Mouse (Mus musculus) CH12.LX (cell line): ENCODE results near the gene Tnfrsf1a. TPM values are rescaled to one million over a fixed set of nuclear protein-coding genes. Genes with fewer than 3 reads are reported as not detected.

Source experiments
- DNase-seq: peaks from one replicate; pipeline ENCODE4 v3.0.0-alpha.2; 2013; ENCODE audit errors: extremely low read depth
- H3K27ac ChIP-seq: 2 replicates; pipeline ENCODE4 v1.5.1; 2012; ENCODE audit warnings: low read depth, mild to moderate bottlenecking, control low read depth, moderate library complexity; ENCODE audit not compliant: insufficient read depth
- H3K27me3 ChIP-seq: replicated peaks from 2 replicates; pipeline ENCODE3; 2012; ENCODE audit warnings: inconsistent platforms
- H3K36me3 ChIP-seq, 2 experiments: replicated peaks in 1 of 2; 2 replicates each; pipeline versions ENCODE3 to v1.6.1; 2012; ENCODE audit warnings: inconsistent platforms in 1 of 2, low read length in 1 of 2, mild to moderate bottlenecking in 1 of 2, mixed read lengths in 1 of 2, moderate library complexity in 1 of 2; ENCODE audit not compliant: control insufficient read depth in 1 of 2, insufficient read depth in 1 of 2
- H3K4me1 ChIP-seq, 2 experiments: 2 replicates each; pipeline ENCODE4 v1.6.1; 2012; ENCODE audit warnings: inconsistent platforms in 1 of 2, moderate library complexity in 1 of 2; ENCODE audit not compliant: insufficient read depth in 2 of 2, control insufficient read depth in 1 of 2
- H3K4me2 ChIP-seq: 2 replicates; pipeline ENCODE4 v1.6.1; 2012; ENCODE audit warnings: low read depth, mild to moderate bottlenecking, control low read depth; ENCODE audit not compliant: poor library complexity, insufficient read depth, severe bottlenecking
- H3K4me3 ChIP-seq, 3 experiments: fragments of 150-350 bp in 1 of 3; sonication (generic) in 1 of 3; replicated peaks in 1 of 3; 2 replicates each; pipeline versions ENCODE3 to v1.5.1; 2011 to 2012; ENCODE audit warnings: low read depth in 2 of 3, low read length in 2 of 3, mild to moderate bottlenecking in 2 of 3, moderate library complexity in 2 of 3, control low read depth in 1 of 3, improper control_type of control experiment in 1 of 3, inconsistent platforms in 1 of 3, mixed read lengths in 1 of 3; ENCODE audit not compliant: poor library complexity in 1 of 3
- H3K79me2 ChIP-seq: replicated peaks from 2 replicates; pipeline ENCODE4 v1.6.1; 2012; ENCODE audit warnings: mild to moderate bottlenecking, moderate library complexity; ENCODE audit not compliant: control insufficient read depth, poor library complexity, insufficient read depth, severe bottlenecking; ENCODE audit errors: extremely low read depth
- H3K9ac ChIP-seq: 2 replicates; pipeline ENCODE4 v1.6.1; 2012; ENCODE audit warnings: low read depth, mild to moderate bottlenecking, control low read depth, moderate library complexity; ENCODE audit not compliant: insufficient read depth
- H3K9me3 ChIP-seq: replicated peaks from 2 replicates; pipeline ENCODE3; 2012; ENCODE audit warnings: low read length, inconsistent platforms, mixed read lengths
- CHD1 ChIP-seq: IDR thresholded peaks from 2 replicates; pipeline ENCODE4 v1.6.1; 2012; ENCODE audit warnings: low read depth, low read length, improper control_type of control experiment, inconsistent platforms
- CHD2 ChIP-seq: IDR thresholded peaks from 2 replicates; pipeline ENCODE4 v1.6.1; 2011; ENCODE audit warnings: low read length, improper control_type of control experiment
- E2F4 ChIP-seq: IDR thresholded peaks from 2 replicates; pipeline ENCODE4 v1.6.1; 2011; ENCODE audit warnings: low read depth, low read length, improper control_type of control experiment; ENCODE audit not compliant: insufficient replicate concordance
- ELF1 ChIP-seq: IDR thresholded peaks from 2 replicates; pipeline ENCODE4 v1.6.1; 2014; ENCODE audit warnings: low read depth, mild to moderate bottlenecking, inconsistent platforms, low read length, improper control_type of control experiment
- EP300 ChIP-seq: IDR thresholded peaks from 2 replicates; pipeline ENCODE4 v1.6.1; 2011; ENCODE audit warnings: low read length, improper control_type of control experiment
- GABPA ChIP-seq: IDR thresholded peaks from 2 replicates; pipeline ENCODE4 v1.6.1; 2012; ENCODE audit warnings: low read depth, low read length, improper control_type of control experiment, inconsistent platforms; ENCODE audit not compliant: insufficient replicate concordance
- HCFC1 ChIP-seq: IDR thresholded peaks from 2 replicates; pipeline ENCODE4 v1.6.1; 2012; ENCODE audit warnings: low read depth, mild to moderate bottlenecking, inconsistent platforms, low read length, improper control_type of control experiment
- IRF4 ChIP-seq: IDR thresholded peaks from 2 replicates; pipeline ENCODE4 v1.6.1; 2014; ENCODE audit warnings: low read depth, mild to moderate bottlenecking, inconsistent platforms, low read length, improper control_type of control experiment
- JUND ChIP-seq: conservative IDR thresholded peaks from 2 replicates; pipeline ENCODE4 v1.6.1; 2011; ENCODE audit warnings: low read depth, low read length, improper control_type of control experiment
- KAT2A ChIP-seq: IDR thresholded peaks from 2 replicates; pipeline ENCODE4 v1.6.1; 2012; ENCODE audit warnings: low read length, improper control_type of control experiment, inconsistent platforms; ENCODE audit not compliant: insufficient replicate concordance
- MAX ChIP-seq: IDR thresholded peaks from 2 replicates; pipeline ENCODE4 v1.6.1; 2011; ENCODE audit warnings: low read length, improper control_type of control experiment
- MAZ ChIP-seq: IDR thresholded peaks from 2 replicates; pipeline ENCODE4 v1.6.1; 2012; ENCODE audit warnings: low read depth, mild to moderate bottlenecking, inconsistent platforms, low read length, improper control_type of control experiment, moderate library complexity
- MEF2A ChIP-seq: IDR thresholded peaks from 2 replicates; pipeline ENCODE4 v1.6.1; 2014; ENCODE audit warnings: low read depth, mild to moderate bottlenecking, inconsistent platforms, low read length, improper control_type of control experiment, borderline replicate concordance
- MXI1 ChIP-seq: IDR thresholded peaks from 2 replicates; pipeline ENCODE4 v1.6.1; 2011; ENCODE audit warnings: mild to moderate bottlenecking, low read depth, low read length, improper control_type of control experiment
- MYC ChIP-seq: IDR thresholded peaks from 2 replicates; pipeline ENCODE4 v1.6.1; 2011; ENCODE audit warnings: low read depth, mild to moderate bottlenecking, improper control_type of control experiment, low read length
- NELFE ChIP-seq: IDR thresholded peaks from 2 replicates; pipeline ENCODE4 v1.6.1; 2011; ENCODE audit warnings: low read depth, low read length, improper control_type of control experiment
- NRF1 ChIP-seq: IDR thresholded peaks from 2 replicates; pipeline ENCODE4 v1.6.1; 2014; ENCODE audit warnings: low read depth, mild to moderate bottlenecking, inconsistent platforms, low read length, improper control_type of control experiment, moderate library complexity
- PAX5 ChIP-seq: IDR thresholded peaks from 2 replicates; pipeline ENCODE4 v1.6.1; 2012; ENCODE audit warnings: low read length, inconsistent platforms, mixed read lengths
- POLR2AphosphoS2 ChIP-seq: IDR thresholded peaks from 2 replicates; pipeline ENCODE4 v1.6.1; 2011; ENCODE audit warnings: low read depth, low read length, improper control_type of control experiment
- RCOR1 ChIP-seq: conservative IDR thresholded peaks from 2 replicates; pipeline ENCODE4 v1.6.1; 2012; ENCODE audit warnings: low read depth, mild to moderate bottlenecking, inconsistent platforms, low read length, improper control_type of control experiment
- SIN3A ChIP-seq: IDR thresholded peaks from 2 replicates; pipeline ENCODE4 v1.6.1; 2012; ENCODE audit warnings: low read length, improper control_type of control experiment, inconsistent platforms
- SMC3 ChIP-seq: IDR thresholded peaks from 2 replicates; pipeline ENCODE4 v1.6.1; 2011; ENCODE audit warnings: low read depth, low read length, improper control_type of control experiment
- TCF12 ChIP-seq: IDR thresholded peaks from 2 replicates; pipeline ENCODE4 v1.6.1; 2014; ENCODE audit warnings: low read depth, mild to moderate bottlenecking, inconsistent platforms, low read length, improper control_type of control experiment
- UBTF ChIP-seq: IDR thresholded peaks from 2 replicates; pipeline ENCODE4 v1.6.1; 2012; ENCODE audit warnings: low read depth, mild to moderate bottlenecking, inconsistent platforms, low read length, improper control_type of control experiment, moderate library complexity
- USF1 ChIP-seq: IDR thresholded peaks from 2 replicates; pipeline ENCODE4 v1.6.1; 2014; ENCODE audit warnings: low read depth, mild to moderate bottlenecking, inconsistent platforms, low read length, improper control_type of control experiment
- USF2 ChIP-seq: conservative IDR thresholded peaks from 2 replicates; pipeline ENCODE4 v1.6.1; 2011; ENCODE audit warnings: low read depth, low read length, improper control_type of control experiment
- dilution Hi-C: fragments of 300-500 bp; cut with MboI; formaldehyde crosslinking; loops from 2 replicates; pipeline ENCODE4 v1.14.3; 2020; ENCODE audit warnings: low sequenced_read_pairs; ENCODE audit not compliant: extremely low pct_unique_long_range_greater_than_20kb, extremely low pct_ligation_motif_present
- in situ Hi-C: fragments of 300-500 bp; cut with MboI; formaldehyde crosslinking; loops from 3 replicates; pipeline ENCODE4 v1.14.3; 2019; ENCODE audit warnings: low sequenced_read_pairs, low pct_ligation_motif_present, low pct_unique_long_range_greater_than_20kb, mixed read lengths
- polyA plus RNA-seq: library from polyadenylated mRNA; unstranded; fragments of >175 nt; gene quantifications from 2 replicates; pipeline ENCODE4 v1.2.1, GENCODE M21; 2012; ENCODE audit warnings: low read depth; ENCODE audit not compliant: insufficient read length
- total RNA-seq, 2 experiments: library from RNA; depleted of rRNA; stranded (reverse); fragments of 300-350 nt in 1 of 2; fragments of >200 nt in 1 of 2; gene quantifications; 2 replicates each; pipeline ENCODE4 v1.2.3; 2012 to 2014

The Tnfrsf1a gene
- total and polyA plus RNA-seq, 3 experiments, result 0.13 TPM; not detected in 2

DNA sequence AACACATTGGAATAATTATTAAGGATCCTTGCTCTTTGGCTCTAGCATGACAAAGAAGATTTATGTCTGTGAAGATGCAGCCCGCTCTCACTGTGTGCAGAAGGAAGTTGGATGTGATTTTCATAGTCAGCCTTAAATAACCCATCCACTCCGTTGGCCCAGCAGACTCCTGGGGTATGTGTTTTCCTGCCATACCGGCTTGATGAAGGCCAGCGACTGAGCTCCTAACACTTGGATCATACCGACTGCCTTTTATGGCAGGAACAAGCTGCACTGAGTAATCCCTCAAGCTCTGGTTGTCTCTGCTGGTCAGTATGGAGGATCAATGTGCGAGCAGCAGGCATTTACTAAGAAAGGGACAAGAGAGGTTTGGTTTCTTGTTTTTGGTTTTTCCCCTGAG lies 43.7 kb upstream of the Tnfrsf1a start:
- Histone ChIP-seq H3K79me2 (no peaks in the 10 kb centered on the region), H3K4me2 (no peak overlapping the region), H3K4me1 (no peaks in the 10 kb centered on the region), H3K4me3 (no peak overlapping the region), H3K9ac (no peak overlapping the region), H3K36me3 (no peaks in the 10 kb centered on the region), H3K27ac (no peak overlapping the region), H3K9me3 (peaks cover 5% of the 10 kb centered on the region), H3K27me3 (peaks cover 76% of the 10 kb centered on the region)
- no peak for TF ChIP-seq USF1
- DNase-seq, result no peak
- in situ Hi-C loops (no loop called here), dilution Hi-C loops (no loop called here)

DNA sequence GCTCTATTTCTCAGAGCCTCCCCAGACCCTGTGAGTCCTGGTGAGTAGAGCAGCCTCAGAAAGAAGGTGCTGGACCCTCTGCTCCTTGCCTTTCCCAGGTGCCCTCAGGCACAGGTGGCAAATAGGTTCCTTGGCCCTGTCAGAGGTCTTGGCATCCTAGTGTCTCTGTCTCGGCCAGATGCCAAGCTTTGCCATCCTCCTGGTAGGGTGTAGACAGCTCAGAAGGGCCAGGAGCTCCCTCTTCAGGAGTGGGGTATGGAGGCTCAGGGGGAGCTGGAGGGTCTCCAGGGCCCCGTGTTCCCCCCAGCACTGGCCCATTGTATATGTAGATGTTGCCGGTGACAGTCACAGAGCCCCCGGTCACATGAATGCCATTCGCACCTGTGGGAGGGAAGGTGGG lies 42.1 kb upstream of the Tnfrsf1a start:
- no peak for DNase-seq
- peaks cover 79% of the 10 kb centered on the region for H3K27me3 ChIP-seq
- H3K4me1 ChIP-seq, result no peaks in the 10 kb centered on the region
- no peaks in the 10 kb centered on the region for H3K79me2 ChIP-seq
- no peak overlapping the region for H3K27ac ChIP-seq
- dilution Hi-C loops (no loop called here), in situ Hi-C loops (no loop called here)
- H3K9me3 ChIP-seq, result peaks cover 5% of the 10 kb centered on the region
- no peak overlapping the region for H3K4me3 ChIP-seq
- no peaks in the 10 kb centered on the region for H3K36me3 ChIP-seq
- H3K9ac ChIP-seq, result no peak overlapping the region
- H3K4me2 ChIP-seq, result no peak overlapping the region
- TF ChIP-seq NRF1 (no peak), USF1 (no peak), MYC (no peak), RCOR1 (no peak), JUND (no peak), E2F4 (no peak), MEF2A (no peak), POLR2AphosphoS2 (no peak), CHD2 (no peak), TCF12 (no peak), NELFE (no peak), UBTF (no peak), SMC3 (no peak), HCFC1 (no peak)

DNA sequence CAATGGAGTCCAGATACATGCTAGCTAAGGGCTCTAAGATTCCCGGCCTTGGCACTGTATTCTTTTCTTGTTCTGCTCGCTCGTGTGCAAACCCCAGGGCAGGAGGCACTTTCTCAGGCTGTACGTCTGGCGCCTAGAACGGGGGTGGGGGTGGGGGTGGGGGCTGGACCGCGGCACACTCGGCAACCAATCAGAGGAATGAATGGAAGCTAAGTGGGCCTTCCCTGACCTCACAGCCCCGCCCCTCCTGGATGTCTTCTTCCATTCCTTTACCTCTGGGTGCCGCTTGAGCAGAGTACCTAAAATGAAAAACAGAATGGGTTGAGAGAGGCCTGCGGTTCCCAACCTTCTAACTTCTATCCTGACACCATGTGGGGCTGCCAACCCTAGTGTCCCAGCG lies 40.2 kb upstream of the Tnfrsf1a start:
- no peak overlapping the region for H3K9ac ChIP-seq
- no peak overlapping the region for H3K27ac ChIP-seq
- in situ Hi-C loops (no loop called here), dilution Hi-C loops (no loop called here)
- H3K79me2 ChIP-seq, result no peaks in the 10 kb centered on the region
- H3K4me3 ChIP-seq, result no peak overlapping the region
- DNase-seq, result no peak
- no peaks in the 10 kb centered on the region for H3K36me3 ChIP-seq
- H3K27me3 ChIP-seq, result peaks cover 78% of the 10 kb centered on the region
- peaks cover 5% of the 10 kb centered on the region for H3K9me3 ChIP-seq
- TF ChIP-seq PAX5, result no peak
- TF ChIP-seq NRF1, result no peak
- no peak for TF ChIP-seq MXI1
- no peak for TF ChIP-seq CHD2
- TF ChIP-seq IRF4, result no peak
- no peak for TF ChIP-seq SIN3A
- TF ChIP-seq UBTF, result no peak
- TF ChIP-seq MYC, result no peak
- TF ChIP-seq MAZ, result no peak
- no peak for TF ChIP-seq CHD1
- TF ChIP-seq EP300, result no peak
- TF ChIP-seq USF2, result no peak
- no peak for TF ChIP-seq MAX
- TF ChIP-seq TCF12, result no peak
- TF ChIP-seq HCFC1, result no peak
- TF ChIP-seq GABPA, result no peak
- TF ChIP-seq ELF1, result no peak
- no peak for TF ChIP-seq RCOR1
- TF ChIP-seq KAT2A, result no peak
- TF ChIP-seq USF1, result no peak
- H3K4me2 ChIP-seq, result no peak overlapping the region
- no peaks in the 10 kb centered on the region for H3K4me1 ChIP-seq
